Mouse (Mus musculus) heart, embryonic 16.5 days (tissue): ENCODE data around the gene Tmem59l. TPM values are rescaled to one million over a fixed set of nuclear protein-coding genes. Genes with fewer than 3 reads are reported as not detected.

Experiments
- ATAC-seq: fragments of 200-750 bp; cut with Nextera tagmentation; replicated peaks from 2 replicates; pipeline ENCODE4 v1.8.0; 2017; ENCODE audit warnings: moderate number of reproducible peaks; ENCODE audit not compliant: insufficient read depth, low FRiP score; ENCODE audit errors: extremely low read depth
- H3K27ac ChIP-seq: fragments of 300-500 bp; sonication (generic); 2 replicates; pipeline ENCODE4 v1.5.1; 2014; ENCODE audit warnings: mild to moderate bottlenecking, low read length, control low read depth, moderate library complexity
- H3K27me3 ChIP-seq: fragments of 300-500 bp; sonication (generic); 2 replicates; pipeline ENCODE4 v1.6.1; 2014; ENCODE audit warnings: low read length, mixed read lengths; ENCODE audit not compliant: control insufficient read depth, insufficient read depth
- H3K36me3 ChIP-seq: fragments of 300-500 bp; sonication (generic); 2 replicates; pipeline ENCODE4 v1.6.1; 2014; ENCODE audit not compliant: control insufficient read depth, insufficient read depth
- H3K4me1 ChIP-seq: fragments of 300-500 bp; sonication (generic); 2 replicates; pipeline ENCODE4 v1.6.1; 2014; ENCODE audit warnings: low read length, mixed read lengths; ENCODE audit not compliant: control insufficient read depth, insufficient read depth
- H3K4me2 ChIP-seq: fragments of 300-500 bp; sonication (generic); 2 replicates; pipeline ENCODE4 v1.6.1; 2014; ENCODE audit warnings: low read depth, mild to moderate bottlenecking, control low read depth, low read length
- H3K4me3 ChIP-seq: fragments of 300-500 bp; sonication (generic); 2 replicates; pipeline ENCODE4 v1.5.1; 2014; ENCODE audit warnings: mild to moderate bottlenecking, control low read depth, low read length
- H3K9ac ChIP-seq: fragments of 300-500 bp; sonication (generic); 2 replicates; pipeline ENCODE4 v1.6.1; 2014; ENCODE audit warnings: low read length, control low read depth
- H3K9me3 ChIP-seq: fragments of 300-500 bp; sonication (generic); replicated peaks from 2 replicates; pipeline ENCODE4 v1.6.1; 2016; ENCODE audit warnings: low read length; ENCODE audit not compliant: control insufficient read depth
- WGBS: fragments of 180-500 bp; shearing (Covaris S2); extraction: QIAGEN DNeasy Blood & Tissue Kit; methylation state at CpG from one replicate; pipeline ENCODE4 v1.1.7; 2014; 5-methylcytosine and 5-hydroxymethylcytosine counted together
- polyA plus RNA-seq: library from polyadenylated mRNA; unstranded; fragments of >200 nt; fragmentation: Nextera tagmentation; extraction: Ambion mirVana; gene quantifications from 2 replicates; pipeline ENCODE4 v1.2.1, GENCODE M21; 2015

Gene Tmem59l
- polyA plus RNA-seq: 0.13 and 0.41 TPM in 2 replicates

GRCm38 (mm10) chr8:70486941-70487520 lies at the start of gene Tmem59l:
TSS of gene Tmem59l (minus strand) at chr8:70487358.
- H3K4me3 ChIP-seq: peak within 1 kb of the TSS; percentile 44
- no peak for ATAC-seq
- H3K9me3 ChIP-seq: no peaks in the 10 kb centered on the region
- 0 out of 2 replicates have a peak within 1 kb of the TSS, but pooled peaks have one; percentile 24 for H3K9ac ChIP-seq
- H3K27ac ChIP-seq: no peak within 1 kb of the TSS
- peak within 1 kb of the TSS; percentile 61 for H3K4me2 ChIP-seq
- H3K36me3 ChIP-seq: no peaks in the 10 kb centered on the region
- peaks cover 86% of the 10 kb centered on the region for H3K27me3 ChIP-seq
- H3K4me1 ChIP-seq: peaks cover 16% of the 10 kb centered on the region
- WGBS: 5% methylated on average over 33 of the region's 33 CpGs

DNA sequence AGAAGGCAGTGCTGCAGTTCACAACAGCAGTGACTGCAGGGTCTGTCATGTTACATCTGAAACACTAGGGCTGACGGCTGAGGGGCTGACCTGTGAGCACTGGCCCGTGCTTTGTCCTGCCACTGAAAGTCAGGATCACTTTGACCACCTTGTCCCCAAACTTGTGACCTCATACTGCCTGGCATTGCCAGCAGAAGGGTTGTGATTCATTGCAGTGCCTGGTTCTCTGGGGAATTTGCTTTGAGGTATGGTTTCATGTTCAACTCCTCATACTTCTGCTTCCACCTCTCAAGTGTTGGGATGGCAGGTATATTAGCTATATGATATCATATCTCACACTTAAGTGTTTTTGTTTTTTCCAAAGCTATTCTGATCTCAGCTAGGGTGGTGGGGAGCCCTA lies 48.5 kb upstream of the Tmem59l start:
- no peak overlapping the region for H3K27ac ChIP-seq
- no peak overlapping the region for H3K9ac ChIP-seq
- no peaks in the 10 kb centered on the region for H3K27me3 ChIP-seq
- H3K9me3 ChIP-seq: no peaks in the 10 kb centered on the region
- H3K4me1 ChIP-seq: peaks cover 10% of the 10 kb centered on the region
- peaks cover 44% of the 10 kb centered on the region for H3K36me3 ChIP-seq
- no peak overlapping the region for H3K4me3 ChIP-seq
- H3K4me2 ChIP-seq: no peak overlapping the region
- 69% methylated on average over 2 of the region's 2 CpGs for WGBS
- no peak for ATAC-seq

DNA sequence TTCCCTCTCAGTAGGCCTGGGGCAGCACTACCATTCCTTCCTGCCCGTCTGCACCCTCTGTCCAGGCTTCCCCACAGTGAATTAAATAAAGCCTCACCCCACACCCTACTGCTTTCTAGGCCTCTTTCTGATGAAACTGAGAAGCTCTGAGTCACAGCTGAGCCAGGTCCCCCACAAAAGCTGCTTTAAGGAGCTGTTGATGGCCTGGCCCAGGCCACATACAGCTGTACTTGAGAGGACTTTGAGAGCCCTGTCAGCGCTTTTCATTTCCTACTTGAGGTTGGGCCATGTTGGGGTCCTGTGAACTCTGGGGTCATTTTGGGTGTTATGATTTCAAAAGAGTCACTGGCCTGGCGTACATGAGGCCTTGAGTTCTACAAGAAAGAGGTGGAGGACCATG lies 48.1 kb upstream of the Tmem59l start:
- peaks cover 5% of the 10 kb centered on the region for H3K4me1 ChIP-seq
- ATAC-seq: no peak
- H3K27me3 ChIP-seq: no peaks in the 10 kb centered on the region
- no peak overlapping the region for H3K4me2 ChIP-seq
- no peak overlapping the region for H3K4me3 ChIP-seq
- H3K27ac ChIP-seq: no peak overlapping the region
- peaks cover 45% of the 10 kb centered on the region for H3K36me3 ChIP-seq
- 65% methylated on average over 3 of the region's 3 CpGs for WGBS
- no peaks in the 10 kb centered on the region for H3K9me3 ChIP-seq
- H3K9ac ChIP-seq: no peak overlapping the region

DNA sequence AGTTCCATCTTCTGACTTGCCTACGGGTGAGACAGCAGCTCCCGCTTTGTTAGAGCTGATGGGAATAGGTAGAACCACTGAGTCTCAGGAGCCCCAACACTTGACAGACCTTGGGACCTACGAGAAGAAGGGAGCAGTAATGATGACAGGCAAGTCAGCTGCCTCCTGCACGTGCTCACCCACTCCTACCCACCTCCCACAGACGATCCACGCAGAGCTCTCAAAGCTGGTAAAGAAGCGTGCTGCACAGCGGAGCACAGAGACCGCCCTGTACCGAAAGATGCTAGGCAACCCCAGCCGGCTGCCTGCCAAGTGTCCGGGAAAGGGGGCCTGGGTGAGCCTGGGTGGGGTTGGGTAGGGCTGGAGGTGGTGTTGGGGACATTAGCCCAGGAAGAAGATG lies 47.1 kb upstream of the Tmem59l start:
- 93% methylated on average over 12 of the region's 12 CpGs for WGBS
- no peak overlapping the region for H3K9ac ChIP-seq
- H3K4me3 ChIP-seq: no peak overlapping the region
- H3K36me3 ChIP-seq: peaks cover 51% of the 10 kb centered on the region
- H3K9me3 ChIP-seq: no peaks in the 10 kb centered on the region
- no peak overlapping the region for H3K27ac ChIP-seq
- no peak overlapping the region for H3K4me2 ChIP-seq
- peaks cover 8% of the 10 kb centered on the region for H3K4me1 ChIP-seq
- no peaks in the 10 kb centered on the region for H3K27me3 ChIP-seq
- ATAC-seq: no peak

DNA sequence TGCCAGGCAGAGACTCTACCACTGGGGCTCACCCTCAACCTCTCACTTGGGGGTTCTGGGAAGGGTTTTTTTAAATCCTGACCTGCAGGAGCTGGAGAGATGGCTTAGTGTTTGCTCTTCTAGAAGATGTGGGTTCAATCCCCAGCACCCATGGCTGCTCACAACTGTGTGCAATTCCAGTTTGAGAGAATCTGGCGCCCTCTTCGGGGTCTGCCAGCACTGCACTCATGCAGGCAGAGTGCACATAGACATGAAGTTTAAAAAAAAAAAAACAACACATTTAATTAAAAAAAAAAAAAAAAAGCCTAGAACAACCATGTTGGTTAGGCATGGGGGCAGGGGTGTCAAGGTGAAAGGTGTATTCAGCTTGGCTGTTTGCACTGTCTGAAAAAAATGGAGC lies 43.2 kb upstream of the Tmem59l start:
- Histone ChIP-seq H3K4me3 (no peak overlapping the region), H3K9me3 (no peaks in the 10 kb centered on the region), H3K9ac (no peak overlapping the region), H3K36me3 (peaks cover 40% of the 10 kb centered on the region), H3K4me2 (no peak overlapping the region), H3K27me3 (no peaks in the 10 kb centered on the region), H3K27ac (no peak overlapping the region), H3K4me1 (peaks cover 20% of the 10 kb centered on the region)
- WGBS: 98% methylated on average over 2 of the region's 2 CpGs
- ATAC-seq: no peak

- Histone ChIP-seq H3K36me3 (peaks cover 34% of the 10 kb centered on the region), H3K9me3 (no peaks in the 10 kb centered on the region), H3K27me3 (no peaks in the 10 kb centered on the region), H3K9ac (no peak overlapping the region), H3K27ac (no peak overlapping the region), H3K4me2 (no peak overlapping the region), H3K4me3 (no peak overlapping the region), H3K4me1 (peaks cover 20% of the 10 kb centered on the region)
- ATAC-seq: no peak
- 92% methylated on average over 3 of the region's 3 CpGs for WGBS
Measured at GRCm38 (mm10) chr8:70529741-70530161, 42.6 kb upstream of the Tmem59l start.

DNA sequence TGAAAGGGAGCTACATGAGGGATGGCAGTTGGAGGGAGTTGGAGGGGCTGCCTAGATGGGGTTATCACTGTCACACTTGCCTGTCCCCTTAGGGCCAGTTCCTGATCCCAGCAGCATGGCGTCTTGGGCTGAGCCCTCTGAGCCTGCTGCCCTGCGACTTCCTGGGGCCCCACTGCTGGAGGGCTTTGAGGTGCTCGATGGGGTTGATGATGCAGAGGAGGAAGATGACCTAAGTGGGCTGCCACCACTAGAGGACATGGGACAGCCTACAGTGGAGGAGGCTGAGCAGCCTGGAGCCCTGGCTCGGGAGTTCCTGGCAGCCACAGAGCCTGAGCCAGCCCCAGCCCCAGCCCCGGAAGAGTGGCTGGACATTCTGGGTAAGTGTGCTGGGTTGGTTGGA lies 42.1 kb upstream of the Tmem59l start:
- ATAC-seq: no peak
- Histone ChIP-seq H3K9me3 (no peaks in the 10 kb centered on the region), H3K27ac (no peak overlapping the region), H3K36me3 (peaks cover 30% of the 10 kb centered on the region), H3K27me3 (no peaks in the 10 kb centered on the region), H3K4me2 (no peak overlapping the region), H3K4me3 (no peak overlapping the region), H3K9ac (peak overlapping the region; percentile 49; the same call in 1 of the 2 replicates), H3K4me1 (peaks cover 20% of the 10 kb centered on the region)
- 71% methylated on average over 5 of the region's 5 CpGs for WGBS

DNA sequence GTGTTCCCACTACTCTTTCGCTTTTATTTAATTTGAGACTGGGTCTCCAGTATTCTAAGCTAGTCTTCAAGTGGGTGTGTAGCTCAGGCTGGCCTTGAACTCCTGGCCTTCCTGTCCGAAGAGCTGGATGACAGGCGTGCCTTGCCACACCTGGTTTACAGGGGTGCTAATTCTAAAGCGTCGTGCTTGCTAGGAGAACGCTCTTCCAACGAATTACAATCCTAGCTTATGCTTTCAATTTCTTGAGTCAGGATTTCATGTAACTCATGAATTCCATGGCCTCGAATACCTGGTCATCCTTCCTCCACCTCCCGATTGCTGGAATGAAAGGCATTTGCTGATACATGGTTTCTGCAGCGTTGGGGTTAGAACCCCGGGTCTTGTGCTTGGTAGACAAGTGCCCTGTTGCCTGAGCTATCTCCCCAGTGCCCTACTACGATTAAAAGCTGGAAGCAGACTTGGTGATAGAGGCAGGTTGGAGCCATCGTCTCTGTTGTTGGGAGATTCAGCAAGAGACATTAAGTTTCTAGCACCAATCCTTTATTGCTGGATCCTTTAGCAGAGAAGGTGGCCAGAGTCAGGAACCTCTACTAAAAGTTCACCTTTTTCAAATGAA lies 41.1 kb upstream of the Tmem59l start:
- 17% methylated on average over 13 of the region's 13 CpGs for WGBS

GRCm38 (mm10) chr8:70527512-70528181 lies 40.5 kb upstream of the Tmem59l start, which contains the start of the genes Fkbp8 and Kxd1:
TSS of gene Fkbp8 (plus strand) at chr8:70527724.
TSS of gene Kxd1 (minus strand) at chr8:70527956.
- peak within 1 kb of the TSS; percentile 95 for H3K4me2 ChIP-seq
- peaks cover 23% of the 10 kb centered on the region for H3K4me1 ChIP-seq
- peak; percentile 92 for ATAC-seq
- H3K9me3 ChIP-seq: no peaks in the 10 kb centered on the region
- no peaks in the 10 kb centered on the region for H3K27me3 ChIP-seq
- H3K9ac ChIP-seq: peak within 1 kb of the TSS; percentile 98
- peaks cover 25% of the 10 kb centered on the region for H3K36me3 ChIP-seq
- under 1% methylated on average over 60 of the region's 61 CpGs for WGBS
- H3K4me3 ChIP-seq: peak within 1 kb of the TSS; percentile 82
- H3K27ac ChIP-seq: peak within 1 kb of the TSS; percentile 81

More for the DNA sequence above, 41.1 kb upstream of the Tmem59l start:
- peak overlapping the region; percentile 81 for H3K27ac ChIP-seq
- ATAC-seq: no peak
- peak overlapping the region; percentile 82 for H3K4me3 ChIP-seq
- peak overlapping the region; percentile 95 for H3K4me2 ChIP-seq
- peaks cover 27% of the 10 kb centered on the region for H3K36me3 ChIP-seq
- peaks cover 23% of the 10 kb centered on the region for H3K4me1 ChIP-seq
- peak overlapping the region; percentile 98 for H3K9ac ChIP-seq
- no peaks in the 10 kb centered on the region for H3K27me3 ChIP-seq
- no peaks in the 10 kb centered on the region for H3K9me3 ChIP-seq
